Mouse (Mus musculus): ENCODE measurements around the gene Asphd2. TPM values are rescaled to one million over a fixed set of nuclear protein-coding genes. Genes with fewer than 3 reads are reported as not detected.

Gene Asphd2
- polyA plus RNA-seq, 1 experiment = not detected

GRCm38 (mm10) chr5:112343205-112343595, 51.5 kb downstream of the Asphd2 start:
- peaks cover 74% of the 10 kb centered on the region for H3K36me3 ChIP-seq (replicated peaks; ENCODE audit: low read length)
- no peaks in the 10 kb centered on the region for H3K27me3 ChIP-seq (replicated peaks)
- H3K4me3 ChIP-seq (replicated peaks) = peak overlapping the region; percentile 96
- no peaks in the 10 kb centered on the region for H3K9me3 ChIP-seq
- H3K4me1 ChIP-seq = peaks cover 82% of the 10 kb centered on the region
- TF ChIP-seq FLI1 (IDR thresholded peaks at IDR 0.05; ENCODE audit: low read length) = no peak
- TF ChIP-seq GATA1 (IDR thresholded peaks at IDR 0.05; ENCODE audit: borderline replicate concordance, low read length) = no peak

- no peaks in the 10 kb centered on the region for H3K27me3 ChIP-seq (replicated peaks)
- peaks cover 76% of the 10 kb centered on the region for H3K4me1 ChIP-seq
- no peaks in the 10 kb centered on the region for H3K9me3 ChIP-seq
- no peak for TF ChIP-seq FLI1 (IDR thresholded peaks at IDR 0.05; ENCODE audit: low read length)
- no peak for TF ChIP-seq GATA1 (IDR thresholded peaks at IDR 0.05; ENCODE audit: borderline replicate concordance, low read length)
- peaks cover 74% of the 10 kb centered on the region for H3K36me3 ChIP-seq (replicated peaks; ENCODE audit: low read length)
- H3K4me3 ChIP-seq (replicated peaks) = peak within 1 kb of the TSS; percentile 96
These were observed 52.0 kb downstream of the Asphd2 start, which contains the start of the genes Srrd and Hps4 for GRCm38 (mm10) chr5:112342463-112343204. TSS of gene Srrd (minus strand) at chr5:112343040. TSS of gene Hps4 (plus strand) at chr5:112343083.

- peaks cover 75% of the 10 kb centered on the region for H3K36me3 ChIP-seq (replicated peaks; ENCODE audit: low read length)
- H3K4me3 ChIP-seq (replicated peaks) = no peak overlapping the region
- peaks cover 13% of the 10 kb centered on the region for H3K9me3 ChIP-seq
- H3K4me1 ChIP-seq = peaks cover 56% of the 10 kb centered on the region
- no peak for TF ChIP-seq FLI1 (IDR thresholded peaks at IDR 0.05; ENCODE audit: low read length)
- TF ChIP-seq GATA1 (IDR thresholded peaks at IDR 0.05; ENCODE audit: borderline replicate concordance, low read length) = no peak
- no peaks in the 10 kb centered on the region for H3K27me3 ChIP-seq (replicated peaks)
These were observed 55.5 kb downstream of the Asphd2 start for GRCm38 (mm10) chr5:112339215-112339614.

- H3K9me3 ChIP-seq = peaks cover 13% of the 10 kb centered on the region
- peaks cover 57% of the 10 kb centered on the region for H3K4me1 ChIP-seq
- H3K36me3 ChIP-seq (replicated peaks; ENCODE audit: low read length) = peaks cover 95% of the 10 kb centered on the region
- H3K27me3 ChIP-seq (replicated peaks) = no peaks in the 10 kb centered on the region
- TF ChIP-seq GATA1 (IDR thresholded peaks at IDR 0.05; ENCODE audit: borderline replicate concordance, low read length) (no peak), FLI1 (IDR thresholded peaks at IDR 0.05; ENCODE audit: low read length) (no peak)
- peak overlapping the region; percentile 40 for H3K4me3 ChIP-seq (replicated peaks)
These were observed 57.7 kb downstream of the Asphd2 start for GRCm38 (mm10) chr5:112337004-112337403.

GRCm38 (mm10) chr5:112335473-112335872, 59.2 kb downstream of the Asphd2 start:
- H3K4me1 ChIP-seq = peaks cover 45% of the 10 kb centered on the region
- TF ChIP-seq GATA1 (IDR thresholded peaks at IDR 0.05; ENCODE audit: borderline replicate concordance, low read length) = no peak
- TF ChIP-seq FLI1 (IDR thresholded peaks at IDR 0.05; ENCODE audit: low read length) = no peak
- H3K9me3 ChIP-seq = peaks cover 13% of the 10 kb centered on the region
- H3K27me3 ChIP-seq (replicated peaks) = no peaks in the 10 kb centered on the region
- peaks cover 99% of the 10 kb centered on the region for H3K36me3 ChIP-seq (replicated peaks; ENCODE audit: low read length)
- no peak overlapping the region for H3K4me3 ChIP-seq (replicated peaks)

Other genes with a start within 250 kb of the Asphd2 start
- gene Cryba4, start 142.3 kb downstream of the Asphd2 start, polyA plus RNA-seq (2012; ENCODE audit: insufficient read depth, low replicate concordance) = 9.4 and 17.2 TPM in 2 replicates
- 0.25 and 3.6 TPM in 2 replicates for gene Crybb1, start 139.1 kb downstream of the Asphd2 start, polyA plus RNA-seq (2012; ENCODE audit: insufficient read depth, low replicate concordance)
- gene Tpst2, start 118.2 kb downstream of the Asphd2 start, polyA plus RNA-seq (2012; ENCODE audit: insufficient read depth, low replicate concordance) = 299 and 479 TPM in 2 replicates
- 30.3 and 35.0 TPM in 2 replicates for gene Tfip11, start 68.5 kb downstream of the Asphd2 start, polyA plus RNA-seq (2012; ENCODE audit: insufficient read depth, low replicate concordance)
- 23.5 and 26.3 TPM in 2 replicates for gene Srrd, start 51.8 kb downstream of the Asphd2 start, polyA plus RNA-seq (2012; ENCODE audit: insufficient read depth, low replicate concordance)
- 214 and 827 TPM in 2 replicates for gene Hps4, start 51.8 kb downstream of the Asphd2 start, polyA plus RNA-seq (2012; ENCODE audit: insufficient read depth, low replicate concordance)
- gene Gm6583, start 38.8 kb downstream of the Asphd2 start, polyA plus RNA-seq (2012; ENCODE audit: insufficient read depth, low replicate concordance) = 1.0 and 1.4 TPM in 2 replicates
- gene Gm6588, start 54.6 kb upstream of the Asphd2 start, polyA plus RNA-seq (2012; ENCODE audit: insufficient read depth, low replicate concordance) = not detected in 2 replicates
- gene Sez6l, start 182.3 kb upstream of the Asphd2 start, polyA plus RNA-seq (2012; ENCODE audit: insufficient read depth, low replicate concordance) = not detected in 2 replicates

Data from megakaryocyte, embryonic 14.5 days (primary cell).